In the genomic region with DNA sequence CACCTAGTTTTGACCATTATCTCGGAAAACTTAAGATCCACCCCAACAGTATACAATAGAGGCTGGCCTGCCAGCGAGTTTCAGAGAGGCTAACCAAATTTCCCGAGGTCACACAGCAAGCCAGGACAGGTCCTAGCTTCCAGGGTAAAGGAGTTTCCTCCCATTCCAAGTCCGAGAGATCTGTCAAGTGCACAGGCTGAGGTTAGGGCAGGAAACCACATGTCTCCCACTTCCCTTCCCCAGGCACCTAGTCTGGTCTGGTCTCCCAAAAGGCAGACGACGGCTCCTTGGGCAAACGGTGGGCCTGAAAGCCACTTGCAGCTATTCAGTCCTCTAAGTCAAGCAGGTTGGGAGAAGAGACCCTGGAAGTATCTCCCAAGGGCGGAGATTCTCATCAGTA, we compare ENCODE assay signal across 8 mouse cellular contexts. TPM values are rescaled to one million over a fixed set of nuclear protein-coding genes. Genes with fewer than 3 reads are reported as not detected.
A peak's percentile ranks its signal among the peaks of the same experiment; 100 is the strongest.
DNase-seq lines count a peak whose midpoint lies in the region; ATAC-seq and TF ChIP-seq lines count a peak whose summit lies in the region.

No protein-coding gene starts in this region.

- no peak for TF ChIP-seq CTCF in gastrocnemius, adult 2 months (IDR thresholded peaks at IDR 0.05)

- H3K4me1 ChIP-seq in heart, embryonic 13.5 days, result peaks cover 42% of the 10 kb centered on the region

- no peak for TF ChIP-seq POLR2A in myocyte (IDR thresholded peaks at IDR 0.05; ENCODE audit: insufficient read length, low read depth)

- no peaks in the 10 kb centered on the region for H3K9me3 ChIP-seq in heart, embryonic 13.5 days

- H3K4me3 ChIP-seq in gastrocnemius, adult 2 months, result peak overlapping the region; percentile 92
- H3K4me3 ChIP-seq in heart, embryonic 13.5 days, result peak overlapping the region; percentile 89
- H3K4me3 ChIP-seq in myocyte, result peak overlapping the region; percentile 73

- DNase-seq in gastrocnemius, adult 2 months, result peak; percentile 43
- no peak for DNase-seq in gastrocnemius, postnatal 4 days (ENCODE audit: low spot score in 2 of 2)
- peak; percentile 20 to 27 for DNase-seq in kidney, postnatal 4 days
- no peak for DNase-seq in embryo, embryonic 10.5 days (ENCODE audit: low spot score)
- DNase-seq in right cerebral cortex, postnatal 4 days, result no peak

- H3K79me2 ChIP-seq in myocyte (ENCODE audit: control insufficient read depth, insufficient read depth), result peaks cover 8% of the 10 kb centered on the region

- peak overlapping the region; percentile 92 for H3K4me2 ChIP-seq in heart, embryonic 13.5 days
- H3K4me2 ChIP-seq in myocyte (ENCODE audit: low read depth), result peak overlapping the region; percentile 85

- WGBS in heart, embryonic 13.5 days, result 44% methylated on average over 8 of the region's 8 CpGs

- H3K27me3 ChIP-seq in heart, embryonic 13.5 days (replicated peaks), result no peaks in the 10 kb centered on the region
- H3K27me3 ChIP-seq in myocyte (ENCODE audit: control insufficient read depth, insufficient read depth, insufficient read length), result no peaks in the 10 kb centered on the region

- H3K27ac ChIP-seq in gastrocnemius, adult 2 months, result peak overlapping the region; percentile 99
- peak overlapping the region; percentile 91 for H3K27ac ChIP-seq in heart, embryonic 13.5 days (replicated peaks)

- intact Hi-C loops in gastrocnemius, adult 2 months (cut with DNase I), result loop anchor here (5.0 kb wide), 1 partner anchor 32 kb away; no protein-coding TSS in a partner anchor

- peak overlapping the region; percentile 92 for H3K9ac ChIP-seq in heart, embryonic 13.5 days

- no peak for ATAC-seq in heart, embryonic 13.5 days (ENCODE audit: extremely low read depth, insufficient number of reproducible peaks, low FRiP score, low TSS enrichment)
- no peak for ATAC-seq in CD4-positive, CD25-positive, alpha-beta regulatory T cell, adult 4 months

- peaks cover 23% of the 10 kb centered on the region for H3K36me3 ChIP-seq in heart, embryonic 13.5 days
- H3K36me3 ChIP-seq in myocyte (ENCODE audit: control insufficient read depth, insufficient read depth), result no peaks in the 10 kb centered on the region

- no peak overlapping the region for H3ac ChIP-seq in myocyte (ENCODE audit: control insufficient read depth, insufficient read length)

TF ChIP-seq in myocyte, 11 proteins besides CTCF, POLR2A, EP300 and RAD21:
- TF ChIP-seq E2F4 (IDR thresholded peaks at IDR 0.05; ENCODE audit: insufficient read depth) (no peak), CEBPB (IDR thresholded peaks at IDR 0.05; ENCODE audit: insufficient read depth, poor library complexity, severe bottlenecking) (no peak), TCF3 (IDR thresholded peaks at IDR 0.05; ENCODE audit: insufficient read length, low read depth) (no peak)

RNA-seq across cellular contexts. Expression of gene Rilpl1, which starts 1.5 kb away (rescaled TPM):
- 100 to 1,000 TPM; 243 to 286 TPM for total RNA-seq in gastrocnemius, adult 2 months (2021)
- total RNA-seq in gastrocnemius, postnatal 4 days (2021), result 10 to 100 TPM; 60.9 to 75.3 TPM
- 21.8 and 23.1 TPM in 2 replicates for polyA plus RNA-seq in heart, embryonic 13.5 days (2015; fragmentation: Nextera tagmentation; extraction: Ambion mirVana)
- polyA plus RNA-seq in myocyte (2012; fragmentation: generic; extraction: Trizol), result 43.1 TPM
- polyA plus RNA-seq in CD4-positive, CD25-positive, alpha-beta regulatory T cell, adult 4 months (2017; shearing (Covaris generic)), result 1 to 10 TPM in 1 of 2 experiments, under 1 TPM in 1; 0.62 to 1.1 TPM

RNA-seq across cellular contexts. Expression of gene Tmed2, which starts 10.8 kb away (rescaled TPM):
- total RNA-seq in gastrocnemius, adult 2 months (2021), result 100 to 1,000 TPM; 144 to 170 TPM
- total RNA-seq in gastrocnemius, postnatal 4 days (2021), result 100 to 1,000 TPM; 174 to 192 TPM
- polyA plus RNA-seq in heart, embryonic 13.5 days (2015; fragmentation: Nextera tagmentation; extraction: Ambion mirVana), result 396 and 446 TPM in 2 replicates
- polyA plus RNA-seq in myocyte (2012; fragmentation: generic; extraction: Trizol), result 131 TPM
- polyA plus RNA-seq in CD4-positive, CD25-positive, alpha-beta regulatory T cell, adult 4 months (2017; shearing (Covaris generic)), result 10 to 100 TPM; 35.7 to 51.2 TPM

RNA-seq across cellular contexts. Expression of gene Ddx55, which starts 23.0 kb away (rescaled TPM):
- total RNA-seq in gastrocnemius, adult 2 months (2021), result 1 to 10 TPM; 4.5 to 4.8 TPM
- 10 to 100 TPM in 1 of 2 experiments, 1 to 10 TPM in 1; 7.4 to 11.1 TPM for total RNA-seq in gastrocnemius, postnatal 4 days (2021)
- 8.7 and 8.8 TPM in 2 replicates for polyA plus RNA-seq in heart, embryonic 13.5 days (2015; fragmentation: Nextera tagmentation; extraction: Ambion mirVana)
- 5.3 TPM for polyA plus RNA-seq in myocyte (2012; fragmentation: generic; extraction: Trizol)
- polyA plus RNA-seq in CD4-positive, CD25-positive, alpha-beta regulatory T cell, adult 4 months (2017; shearing (Covaris generic)), result 10 to 100 TPM; 17.2 to 22.9 TPM

RNA-seq across cellular contexts. Expression of gene Snrnp35, which starts 46.8 kb away (rescaled TPM):
- total RNA-seq in gastrocnemius, adult 2 months (2021), result 10 to 100 TPM; 27.7 to 33.1 TPM
- 10 to 100 TPM; 26.7 to 32.0 TPM for total RNA-seq in gastrocnemius, postnatal 4 days (2021)
- polyA plus RNA-seq in heart, embryonic 13.5 days (2015; fragmentation: Nextera tagmentation; extraction: Ambion mirVana), result 22.9 and 23.9 TPM in 2 replicates
- polyA plus RNA-seq in myocyte (2012; fragmentation: generic; extraction: Trizol), result 18.9 TPM
- polyA plus RNA-seq in CD4-positive, CD25-positive, alpha-beta regulatory T cell, adult 4 months (2017; shearing (Covaris generic)), result 10 to 100 TPM in 1 of 2 experiments, 1 to 10 TPM in 1; 4.7 to 14.2 TPM

RNA-seq across cellular contexts. Expression of gene Eif2b1, which starts 49.2 kb away (rescaled TPM):
- 10 to 100 TPM; 36.7 to 38.5 TPM for total RNA-seq in gastrocnemius, adult 2 months (2021)
- 10 to 100 TPM; 47.4 to 47.9 TPM for total RNA-seq in gastrocnemius, postnatal 4 days (2021)
- polyA plus RNA-seq in heart, embryonic 13.5 days (2015; fragmentation: Nextera tagmentation; extraction: Ambion mirVana), result 60.8 and 62.0 TPM in 2 replicates
- 37.6 TPM for polyA plus RNA-seq in myocyte (2012; fragmentation: generic; extraction: Trizol)
- polyA plus RNA-seq in CD4-positive, CD25-positive, alpha-beta regulatory T cell, adult 4 months (2017; shearing (Covaris generic)), result 10 to 100 TPM; 45.0 to 45.7 TPM

Comparison
In these comparisons a context has a peak if more than half of its experiments do, and no peak if none do; other contexts are left out.
1. DNase-seq: peak in gastrocnemius, adult 2 months (single experiment) and kidney, postnatal 4 days (2 of 2); none in gastrocnemius, postnatal 4 days (0 of 2), embryo, embryonic 10.5 days (single experiment) and right cerebral cortex, postnatal 4 days (single experiment).
2. RNA of gene Rilpl1, which starts 1.5 kb away (polyA plus RNA-seq): 43.1 TPM in myocyte (single experiment) and 21.8 to 23.1 TPM in heart, embryonic 13.5 days; 0.62 to 1.1 TPM in CD4-positive, CD25-positive, alpha-beta regulatory T cell, adult 4 months; every median in the first group is over 10 times any median in the second.
3. Peak in every context shown above with its lines, with median percentiles within 50 percentile points of each other: H3K4me3 ChIP-seq.